Mouse (Mus musculus): Measurements from ENCODE around the gene Gcn1l1.
"Not testable (repeated sequence)": the region's sequence is repeated elsewhere in the genome, so short reads cannot be mapped to it uniquely, and the experiment has no call there.

The Gcn1l1 gene

GRCm38 (mm10) chr5:115560336-115560905, 4.6 kb upstream of the Gcn1l1 start:
- no peak for DNase-seq

GRCm38 (mm10) chr5:115563771-115564585, 1.1 kb upstream of the Gcn1l1 start:
- no peak for DNase-seq

GRCm38 (mm10) chr5:115565403-115565802, 349 bp downstream of the Gcn1l1 start:
- no peak for DNase-seq

- peak; percentile 47 for DNase-seq
These were observed 3.6 kb downstream of the Gcn1l1 start for GRCm38 (mm10) chr5:115568681-115569080.

- no peak for DNase-seq
These were observed 4.3 kb downstream of the Gcn1l1 start for GRCm38 (mm10) chr5:115569308-115569707.

- no peak for DNase-seq
These were observed 4.7 kb downstream of the Gcn1l1 start for GRCm38 (mm10) chr5:115569721-115570120.

GRCm38 (mm10) chr5:115571086-115571485, 6.0 kb downstream of the Gcn1l1 start:
- DNase-seq = no peak

- DNase-seq = peak; percentile 86
These were observed 7.9 kb downstream of the Gcn1l1 start for GRCm38 (mm10) chr5:115572679-115573535.

- peak; percentile 54 for DNase-seq
These were observed 9.9 kb downstream of the Gcn1l1 start for GRCm38 (mm10) chr5:115574992-115575391.

- DNase-seq = not testable (repeated sequence)
These were observed 12.6 kb downstream of the Gcn1l1 start for GRCm38 (mm10) chr5:115577686-115578085.

GRCm38 (mm10) chr5:115578922-115579321, 13.9 kb downstream of the Gcn1l1 start:
- no peak for DNase-seq

- DNase-seq = no peak
These were observed 14.3 kb downstream of the Gcn1l1 start for GRCm38 (mm10) chr5:115579363-115579762.

- no peak for DNase-seq
These were observed 15.4 kb downstream of the Gcn1l1 start for GRCm38 (mm10) chr5:115580229-115581001.

GRCm38 (mm10) chr5:115581662-115582061, 16.6 kb downstream of the Gcn1l1 start:
- no peak for DNase-seq

GRCm38 (mm10) chr5:115585616-115586015, 20.6 kb downstream of the Gcn1l1 start:
- DNase-seq = peak; percentile 53

GRCm38 (mm10) chr5:115586166-115586565, 21.1 kb downstream of the Gcn1l1 start:
- DNase-seq = no peak

- DNase-seq = no peak
These were observed 21.7 kb downstream of the Gcn1l1 start for GRCm38 (mm10) chr5:115586780-115587179.

GRCm38 (mm10) chr5:115591028-115591427, 26.0 kb downstream of the Gcn1l1 start:
- peak; percentile 37 for DNase-seq

- DNase-seq = no peak
These were observed 26.5 kb downstream of the Gcn1l1 start for GRCm38 (mm10) chr5:115591506-115591905.

- DNase-seq = no peak
These were observed 38.5 kb downstream of the Gcn1l1 start for GRCm38 (mm10) chr5:115603561-115603960.

- no peak for DNase-seq
These were observed 46.5 kb downstream of the Gcn1l1 start for GRCm38 (mm10) chr5:115611566-115611965.

- DNase-seq = no peak
These were observed 48.3 kb downstream of the Gcn1l1 start for GRCm38 (mm10) chr5:115613332-115613731.

GRCm38 (mm10) chr5:115614948-115615347, 49.9 kb downstream of the Gcn1l1 start:
- peak; percentile 38 for DNase-seq
